ENCODE assay signal across 17 mouse cellular contexts in genomic region chr1:183164648-183165071, GRCm38 (mm10). TPM values are rescaled to one million over a fixed set of nuclear protein-coding genes. Genes with fewer than 3 reads are reported as not detected.
DNase-seq lines count a peak whose midpoint lies in the region; ATAC-seq and TF ChIP-seq lines count a peak whose summit lies in the region.
"Had no signal": no experiment of that assay in that cellular context is flagged by ENCODE, and none has a peak within 500 bp of the region (broad histone marks: within the 10 kb centered on the region; RNA-seq: fewer than 3 reads in every experiment).

No protein-coding gene starts in this region.

- no peak for TF ChIP-seq POLR2A in kidney, adult 2 months (IDR thresholded peaks at IDR 0.05; ENCODE audit: low read depth, low read length)

- no peaks in the 10 kb centered on the region for H3K36me3 ChIP-seq in kidney, embryonic 14.5 days (ENCODE audit: control insufficient read depth, insufficient read depth, low read length)
- no peaks in the 10 kb centered on the region for H3K36me3 ChIP-seq in kidney, adult 2 months (ENCODE audit: control insufficient read depth, insufficient read depth, low read length)
- peaks cover 16% of the 10 kb centered on the region for H3K36me3 ChIP-seq in embryonic facial prominence, embryonic 10.5 days (replicated peaks)
- H3K36me3 ChIP-seq in embryonic facial prominence, embryonic 11.5 days (replicated peaks; ENCODE audit: control insufficient read depth, insufficient read depth, low read depth, low read length): no peaks in the 10 kb centered on the region
- peaks cover 14% of the 10 kb centered on the region for H3K36me3 ChIP-seq in limb, embryonic 12.5 days

- H3K27ac ChIP-seq in kidney, embryonic 14.5 days (ENCODE audit: low read depth, low read length): no peak overlapping the region; the same call in 1 of the 2 replicates
- H3K27ac ChIP-seq in kidney, adult 2 months (ENCODE audit: insufficient read depth, low read depth, low read length): no peak overlapping the region
- peak overlapping the region; percentile 48; the same call in 1 of the 2 replicates for H3K27ac ChIP-seq in embryonic facial prominence, embryonic 10.5 days (replicated peaks)
- H3K27ac ChIP-seq in embryonic facial prominence, embryonic 11.5 days (replicated peaks; ENCODE audit: low read depth, low read length): 0 out of 2 replicates have a peak overlapping the region, but pooled peaks have one; percentile 35
- peak overlapping the region; percentile 71 for H3K27ac ChIP-seq in limb, embryonic 12.5 days
- H3K27ac ChIP-seq: hindbrain, embryonic 12.5 days; liver, embryonic 13.5 days; macrophage; midbrain, embryonic 13.5 days had no signal

- no peak for TF ChIP-seq CTCF in kidney, adult 2 months (conservative IDR thresholded peaks at IDR 0.05; ENCODE audit: insufficient read depth, insufficient read length, low read depth, low read length)

- no peak overlapping the region for H3K4me2 ChIP-seq in kidney, embryonic 14.5 days (replicated peaks; ENCODE audit: low read depth, low read length)
- no peak overlapping the region for H3K4me2 ChIP-seq in embryonic facial prominence, embryonic 11.5 days (ENCODE audit: low read depth, low read length)
- H3K4me2 ChIP-seq in limb, embryonic 12.5 days: no peak overlapping the region
- H3K4me2 ChIP-seq: hindbrain, embryonic 12.5 days; liver, embryonic 13.5 days; midbrain, embryonic 13.5 days had no signal

- H3K9me3 ChIP-seq in kidney, embryonic 14.5 days (ENCODE audit: control insufficient read depth, low read length): no peaks in the 10 kb centered on the region
- H3K9me3 ChIP-seq in embryonic facial prominence, embryonic 10.5 days: peaks cover 4% of the 10 kb centered on the region
- H3K9me3 ChIP-seq in embryonic facial prominence, embryonic 11.5 days (replicated peaks; ENCODE audit: control insufficient read depth, low read length): no peaks in the 10 kb centered on the region
- no peaks in the 10 kb centered on the region; the same call in 1 of the 2 replicates for H3K9me3 ChIP-seq in limb, embryonic 12.5 days
- H3K9me3 ChIP-seq: hindbrain, embryonic 12.5 days; liver, embryonic 13.5 days had no signal

- DNase-seq in kidney, adult 2 months: no peak
- peak; percentile 46 for DNase-seq in embryonic facial prominence, embryonic 10.5 days (ENCODE audit: low spot score)
- DNase-seq in embryonic facial prominence, embryonic 11.5 days (ENCODE audit: low spot score): no peak
- no peak for DNase-seq in layer of hippocampus, adult 18-20 months (ENCODE audit: low spot score in 2 of 2)
- no peak for DNase-seq in cerebellum, adult 11 months
- DNase-seq: cerebellum, adult 9-11 months; liver, embryonic 13.5 days; retina, postnatal 1 day; thymus, postnatal 4 days had no signal

- no peaks in the 10 kb centered on the region for H3K27me3 ChIP-seq in kidney, embryonic 14.5 days (ENCODE audit: control insufficient read depth, insufficient read depth, low read length)
- H3K27me3 ChIP-seq in kidney, adult 2 months (replicated peaks; ENCODE audit: control insufficient read depth, insufficient read depth, low read length): no peaks in the 10 kb centered on the region
- H3K27me3 ChIP-seq in embryonic facial prominence, embryonic 10.5 days (replicated peaks; ENCODE audit: low read depth, poor library complexity, severe bottlenecking): no peaks in the 10 kb centered on the region
- no peaks in the 10 kb centered on the region for H3K27me3 ChIP-seq in embryonic facial prominence, embryonic 11.5 days (ENCODE audit: control insufficient read depth, insufficient read depth, low read length)
- no peaks in the 10 kb centered on the region for H3K27me3 ChIP-seq in limb, embryonic 12.5 days
- H3K27me3 ChIP-seq: hindbrain, embryonic 12.5 days; liver, embryonic 13.5 days; midbrain, embryonic 13.5 days had no signal

- no peak overlapping the region for H3K4me3 ChIP-seq in kidney, embryonic 14.5 days (ENCODE audit: low read length)
- H3K4me3 ChIP-seq in kidney, adult 2 months (ENCODE audit: insufficient read depth, low read depth, low read length): no peak overlapping the region
- H3K4me3 ChIP-seq in embryonic facial prominence, embryonic 10.5 days: no peak overlapping the region
- H3K4me3 ChIP-seq in embryonic facial prominence, embryonic 11.5 days (ENCODE audit: low read depth, low read length): no peak overlapping the region
- no peak overlapping the region for H3K4me3 ChIP-seq in limb, embryonic 12.5 days (replicated peaks)
- H3K4me3 ChIP-seq: hindbrain, embryonic 12.5 days; liver, embryonic 13.5 days; midbrain, embryonic 13.5 days; myocyte had no signal

- WGBS in kidney, embryonic 14.5 days: 10% methylated on average over 8 of the region's 8 CpGs
- 31% methylated on average over 8 of the region's 8 CpGs for WGBS in kidney, adult 2 months
- 49% methylated on average over 8 of the region's 8 CpGs for WGBS in embryonic facial prominence, embryonic 10.5 days
- WGBS in embryonic facial prominence, embryonic 11.5 days: 50% methylated on average over 8 of the region's 8 CpGs
- WGBS in limb, embryonic 12.5 days: 29% methylated on average over 8 of the region's 8 CpGs

- ATAC-seq in kidney, embryonic 14.5 days (ENCODE audit: low FRiP score, low TSS enrichment): peak; percentile 75
- no peak for ATAC-seq in embryonic facial prominence, embryonic 11.5 days (replicated peaks; ENCODE audit: insufficient number of reproducible peaks, low FRiP score, low TSS enrichment, low read depth)
- ATAC-seq in limb, embryonic 12.5 days (ENCODE audit: insufficient number of reproducible peaks, insufficient read depth, low FRiP score, low TSS enrichment, low read depth): no peak
- no peak for ATAC-seq in megakaryocyte, adult 5-6 weeks (ENCODE audit: poor library complexity, severe bottlenecking)
- ATAC-seq: forebrain, embryonic 16.5 days; midbrain, embryonic 13.5 days had no signal

- peaks cover 15% of the 10 kb centered on the region; the same call in 1 of the 2 replicates for H3K4me1 ChIP-seq in kidney, embryonic 14.5 days (ENCODE audit: control insufficient read depth, insufficient read depth, low read length)
- H3K4me1 ChIP-seq in kidney, adult 2 months (ENCODE audit: control insufficient read depth, insufficient read depth, low read length): no peaks in the 10 kb centered on the region
- H3K4me1 ChIP-seq in embryonic facial prominence, embryonic 10.5 days: peaks cover 41% of the 10 kb centered on the region
- H3K4me1 ChIP-seq in embryonic facial prominence, embryonic 11.5 days (ENCODE audit: control insufficient read depth, insufficient read depth, low read length): no peaks in the 10 kb centered on the region
- peaks cover 61% of the 10 kb centered on the region for H3K4me1 ChIP-seq in limb, embryonic 12.5 days (replicated peaks)
- H3K4me1 ChIP-seq: midbrain, embryonic 13.5 days had no signal

- H3K9ac ChIP-seq in kidney, embryonic 14.5 days (ENCODE audit: low read depth, low read length): no peak overlapping the region
- H3K9ac ChIP-seq in embryonic facial prominence, embryonic 11.5 days (replicated peaks; ENCODE audit: low read length): no peak overlapping the region
- no peak overlapping the region for H3K9ac ChIP-seq in limb, embryonic 12.5 days (replicated peaks)
- H3K9ac ChIP-seq: hindbrain, embryonic 12.5 days; liver, embryonic 13.5 days; midbrain, embryonic 13.5 days had no signal

RNA-seq across cellular contexts. Expression of gene Disp1, which starts 56.7 kb away (rescaled TPM):
- 9.6 and 16.9 TPM in 2 replicates for polyA plus RNA-seq in kidney, embryonic 14.5 days (2014; fragmentation: Nextera tagmentation; extraction: Ambion mirVana)
- polyA plus RNA-seq in kidney, adult 2 months (2012; rRNA removed): 5.5 and 5.9 TPM in 2 replicates
- 13.5 and 13.6 TPM in 2 replicates for polyA plus RNA-seq in embryonic facial prominence, embryonic 10.5 days (2016; fragmentation: Nextera tagmentation; extraction: Ambion mirVana)
- 12.2 and 12.4 TPM in 2 replicates for polyA plus RNA-seq in embryonic facial prominence, embryonic 11.5 days (2014; fragmentation: Nextera tagmentation; extraction: Ambion mirVana)
- 22.1 and 25.3 TPM in 2 replicates for polyA plus RNA-seq in limb, embryonic 12.5 days (2016; fragmentation: Nextera tagmentation; extraction: Ambion mirVana)
- total RNA-seq in layer of hippocampus, adult 18-20 months (2021): 1 to 10 TPM; 4.8 to 5.5 TPM
- total RNA-seq in megakaryocyte, adult 5-6 weeks (2015): 3.6 and 10.7 TPM in 2 replicates
- 5.2 and 5.7 TPM in 2 replicates for total RNA-seq in megakaryocyte, adult 5-6 weeks (2017)

Comparison
In these comparisons a context has a peak if more than half of its experiments do, and no peak if none do; other contexts are left out.
1. H3K27ac ChIP-seq: peak in embryonic facial prominence, embryonic 10.5 days (single experiment), embryonic facial prominence, embryonic 11.5 days (single experiment) and limb, embryonic 12.5 days (single experiment); none in kidney, embryonic 14.5 days (single experiment) and kidney, adult 2 months (single experiment).